Mouse (Mus musculus) gastrocnemius, postnatal 4 days (tissue): Measurements from ENCODE around the gene Prrg2. TPM values are rescaled to one million over a fixed set of nuclear protein-coding genes. Genes with fewer than 3 reads are reported as not detected.

Experiments
- DNase-seq, 2 experiments: peaks; one replicate each; pipeline ENCODE4 v3.0.0; 2021 to 2022; ENCODE audit warnings: low spot score in 2 of 2, mixed read lengths in 2 of 2
- microRNA-seq: library from miRNA; unstranded; fragments of <30 nt; microRNA quantifications from one replicate; pipeline ENCODE4 v1.2.0, GENCODE M21; 2021
- total RNA-seq, 2 experiments: library from RNA; stranded (reverse); gene quantifications; 2 replicates each; pipeline ENCODE4 v1.2.3; 2021

Gene Prrg2
- total RNA-seq, 2 experiments from 2014 or later, result 11.7 to 12.3 TPM

DNA sequence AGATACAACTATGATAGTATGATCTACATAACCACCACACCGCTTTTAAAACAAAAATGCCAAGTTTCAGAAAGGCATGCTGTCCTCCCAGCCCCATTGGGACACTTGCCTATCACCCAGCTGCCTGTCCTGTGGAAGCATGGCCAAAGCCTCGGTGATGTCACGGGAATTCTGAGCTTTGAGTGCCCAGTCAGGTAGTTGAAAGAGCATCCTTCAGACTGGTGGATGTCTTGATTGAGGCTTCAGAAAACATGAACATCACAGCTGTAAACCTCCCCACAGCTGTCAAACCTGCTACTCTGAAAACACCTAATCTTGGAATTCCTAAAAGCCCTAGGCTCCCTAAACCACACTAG is 48.4 kb downstream of the Prrg2 start:
- no peak for DNase-seq

DNA sequence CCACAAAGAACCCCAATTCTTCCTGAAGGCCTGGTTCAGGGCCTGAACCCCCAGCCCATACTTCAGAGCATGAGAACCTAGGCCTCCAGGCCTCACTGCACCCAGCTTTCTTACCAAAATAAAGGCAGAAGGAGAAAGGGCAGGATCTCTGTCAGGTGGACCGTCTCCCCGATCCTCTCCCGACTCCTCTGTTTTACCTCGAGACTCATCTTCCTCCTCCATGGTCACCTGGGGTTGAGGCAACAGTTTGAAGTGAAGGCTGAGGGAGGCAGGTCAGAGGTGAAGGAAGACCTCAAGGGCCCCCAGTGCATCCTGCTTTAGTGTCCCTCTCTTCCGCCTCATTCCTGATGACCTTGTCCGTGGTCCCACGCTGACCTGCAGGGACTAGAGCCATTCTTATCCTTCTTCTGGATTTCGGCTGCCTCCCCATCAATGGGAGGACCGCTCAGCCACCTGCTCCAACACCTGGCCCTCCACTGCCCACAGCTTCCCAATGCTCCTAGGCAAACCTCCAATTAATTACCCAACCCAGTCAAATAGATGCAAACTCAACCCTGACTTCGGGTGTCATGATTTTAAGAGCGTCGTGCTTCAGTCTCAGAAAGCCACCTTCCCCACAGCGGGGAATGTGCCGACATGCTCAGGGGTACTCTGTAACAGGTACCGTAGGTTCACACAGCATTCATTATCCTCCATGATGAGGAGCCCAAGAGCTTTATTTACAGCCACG is 48.9 kb downstream of the Prrg2 start:
- DNase-seq, result no peak

DNA sequence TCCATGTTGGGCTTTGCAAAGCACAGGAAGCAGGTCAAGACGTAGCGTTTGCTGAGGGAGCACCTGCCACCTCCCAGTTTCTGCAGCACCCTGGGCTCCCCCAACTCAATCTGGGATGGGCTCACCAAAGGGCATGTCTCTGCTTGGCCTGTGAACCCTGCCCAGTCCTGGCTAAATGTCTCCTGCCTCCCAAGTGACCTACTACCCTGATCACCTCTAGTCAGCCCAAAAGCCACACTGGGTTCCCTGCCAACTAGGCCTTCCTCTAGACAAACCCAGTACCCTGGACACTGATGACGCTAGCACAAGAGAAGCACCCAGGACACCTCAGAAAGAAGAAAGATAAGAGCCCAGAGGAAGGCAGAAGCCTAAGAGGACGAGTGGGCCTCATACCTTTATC is 49.7 kb downstream of the Prrg2 start:
- no peak for DNase-seq

DNA sequence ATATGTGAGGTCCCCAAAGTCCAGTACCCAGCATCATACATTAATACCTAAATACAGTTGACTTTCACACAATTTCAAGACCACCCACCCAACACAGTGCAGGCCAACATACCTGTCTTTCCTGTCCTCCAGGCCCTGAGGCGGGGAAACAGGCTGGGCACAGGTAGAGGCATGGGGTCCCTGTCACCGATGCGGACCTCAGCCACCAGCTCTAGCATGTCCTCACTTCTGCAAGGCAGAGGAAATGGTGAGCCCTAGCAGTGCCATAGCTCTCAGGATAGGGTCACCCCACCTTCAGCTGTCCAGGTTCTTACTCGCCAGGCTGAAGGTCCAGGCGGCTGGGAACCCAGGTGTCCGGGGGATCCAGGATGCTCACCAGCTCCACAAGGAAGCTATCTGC is 50.5 kb downstream of the Prrg2 start:
- no peak for DNase-seq

DNA sequence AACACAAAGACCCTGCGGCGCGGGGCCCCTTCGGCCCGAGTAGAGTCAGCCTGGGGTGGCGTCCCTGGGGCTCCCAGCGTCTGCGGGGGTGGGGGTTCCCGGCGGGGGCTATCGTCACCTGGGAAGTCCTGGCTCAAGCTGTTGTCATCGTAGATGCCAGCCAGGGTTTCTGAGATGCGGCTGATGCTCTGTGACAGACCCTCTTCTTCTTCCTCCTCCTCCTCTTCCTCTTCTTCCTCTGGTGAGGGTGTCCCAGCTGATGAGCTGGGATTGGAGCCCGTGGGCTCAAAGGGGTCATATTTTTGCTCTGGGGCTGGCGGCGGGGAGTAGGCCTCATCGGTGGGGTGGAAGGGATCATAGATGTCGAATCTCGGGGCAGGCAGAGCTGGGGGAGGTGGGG is 54.1 kb downstream of the Prrg2 start:
- no peak for DNase-seq

DNA sequence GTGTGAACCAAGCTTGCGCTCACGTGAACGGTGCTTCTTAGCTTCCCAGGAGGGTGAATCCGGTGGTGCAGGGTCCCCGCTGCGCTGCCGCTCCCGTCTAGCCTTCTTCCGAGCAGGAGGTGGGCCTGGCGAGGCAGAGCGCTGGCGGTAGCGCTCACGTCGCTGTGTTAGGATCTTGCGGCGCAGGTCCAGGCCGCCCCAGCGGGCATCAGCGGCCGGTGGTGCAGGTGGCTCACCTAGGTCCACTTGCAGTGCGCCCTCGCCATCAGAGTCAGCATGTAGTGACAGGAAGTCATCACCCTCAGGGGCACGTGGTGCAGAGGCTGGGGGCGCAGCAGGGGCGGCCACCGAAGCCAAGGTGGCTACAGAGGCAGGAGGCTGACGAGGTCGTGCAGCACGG is 54.6 kb downstream of the Prrg2 start:
- DNase-seq, result no peak

DNA sequence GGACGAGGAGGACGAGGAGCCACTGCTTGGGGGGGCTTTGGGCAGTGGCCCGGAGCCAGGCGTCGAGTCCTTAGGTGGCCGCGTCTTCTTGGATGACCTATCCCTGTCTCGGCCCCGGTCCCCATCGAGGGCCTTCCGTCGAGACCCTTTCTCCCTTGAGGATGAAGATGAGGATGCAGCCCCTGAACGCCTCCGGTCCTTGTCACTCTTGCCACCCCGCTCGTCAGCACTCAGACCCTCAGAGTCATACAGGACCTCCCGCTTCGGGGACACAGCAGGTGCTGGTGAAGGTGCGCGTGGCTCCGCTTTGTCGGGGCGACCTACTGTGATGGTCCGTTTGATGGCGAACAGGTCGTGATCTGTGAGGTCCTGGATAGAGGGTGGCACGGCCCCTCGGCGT is 55.3 kb downstream of the Prrg2 start:
- DNase-seq, result no peak

DNA sequence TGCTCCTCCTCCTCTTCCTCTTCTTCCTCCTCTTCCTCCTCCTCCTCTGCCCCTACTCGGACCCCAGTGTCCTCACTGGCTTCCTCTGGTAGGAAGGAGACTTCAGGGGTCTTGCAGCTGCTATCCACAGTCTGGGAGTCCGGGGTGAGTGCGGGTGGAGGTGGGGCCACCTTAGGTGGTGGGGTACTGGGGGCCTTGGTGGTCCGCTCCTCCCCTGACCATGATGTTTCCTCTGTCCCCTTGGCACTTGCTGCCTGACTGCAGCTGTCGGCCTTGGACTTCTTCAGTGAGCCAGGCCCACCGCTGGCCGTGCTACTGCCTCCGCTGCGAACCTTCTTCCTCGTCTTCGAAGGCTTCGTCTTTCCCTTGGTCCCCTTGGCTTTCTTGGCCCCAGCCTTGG is 56.0 kb downstream of the Prrg2 start:
- DNase-seq, result no peak

DNA sequence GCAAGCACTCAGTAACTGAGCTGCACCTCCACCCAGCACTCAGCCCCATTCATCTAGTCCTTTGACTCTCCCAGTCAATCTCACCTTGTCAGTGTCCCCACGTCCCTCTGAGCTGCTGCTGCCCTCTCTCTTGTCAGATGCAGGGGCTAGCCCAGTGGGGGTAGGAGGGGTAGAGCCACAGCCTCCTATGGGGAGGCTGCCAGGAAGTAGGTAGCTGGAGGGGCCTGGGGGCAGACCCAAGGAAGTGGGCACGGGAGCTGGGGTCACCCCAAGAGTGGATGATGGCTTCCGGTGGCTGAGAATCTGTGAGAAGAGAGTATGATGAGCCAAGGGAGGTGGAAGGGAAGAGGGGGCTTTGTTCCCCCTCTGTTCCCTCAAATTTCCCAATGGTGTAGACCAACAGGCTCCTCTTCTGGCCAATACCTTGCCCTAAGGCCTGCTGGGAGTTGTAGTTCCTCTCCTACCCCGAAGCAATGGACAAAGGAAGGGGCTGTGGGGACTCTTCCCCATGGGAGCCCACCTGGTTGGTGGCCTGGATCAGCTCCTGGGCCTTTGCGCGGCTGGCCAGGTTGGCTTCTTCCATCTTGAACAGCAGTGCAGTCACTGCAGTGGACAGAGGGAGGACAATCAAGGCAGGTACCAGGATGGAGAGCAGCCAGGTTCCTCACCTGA is 57.0 kb downstream of the Prrg2 start:
- no peak for DNase-seq

DNA sequence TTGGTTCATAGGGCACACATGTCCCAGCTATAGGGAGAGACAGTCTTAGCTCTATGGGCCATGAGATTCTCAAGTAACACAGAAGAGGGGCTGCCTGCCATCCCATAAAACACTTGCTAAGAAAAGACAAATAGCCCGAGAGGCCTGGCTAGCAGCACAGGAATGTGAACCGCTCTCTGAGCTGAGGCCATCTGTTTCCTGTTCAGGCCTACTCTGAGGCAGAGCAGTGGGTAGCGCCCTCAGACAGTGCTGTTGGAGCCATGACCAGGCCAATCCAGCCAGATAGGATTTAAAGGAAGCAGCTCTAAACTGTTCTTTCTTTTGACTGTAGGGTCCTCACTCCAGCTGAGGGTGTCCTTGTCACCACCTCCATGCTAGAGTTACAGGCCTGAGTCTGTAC is 57.9 kb downstream of the Prrg2 start:
- no peak for DNase-seq

Small RNAs within 50 kb of the gene (microRNA-seq; reads per million reads assigned to microRNA genes)
- gene Mir7054, result not detected

Other genes starting within 250 kb of the Prrg2 start
- 10 to 100 TPM; 49.4 to 53.1 TPM for gene Nup62, start 246.6 kb downstream of the Prrg2 start, total RNA-seq
- gene Il4i1, start 246.3 kb downstream of the Prrg2 start, total RNA-seq, result 1 to 10 TPM; 1.6 to 1.8 TPM
- 10 to 100 TPM; 55.6 to 62.2 TPM for gene Atf5, start 246.0 kb downstream of the Prrg2 start, total RNA-seq
- 100 to 1,000 TPM in 1 of 2 experiments, 10 to 100 TPM in 1; 92.4 to 103 TPM for gene Akt1s1, start 213.7 kb downstream of the Prrg2 start, total RNA-seq
- 10 to 100 TPM; 56.5 to 63.4 TPM for gene Tbc1d17, start 213.6 kb downstream of the Prrg2 start, total RNA-seq
- 10 to 100 TPM; 18.6 to 20.5 TPM for gene Pnkp, start 205.5 kb downstream of the Prrg2 start, total RNA-seq
- gene Ptov1, start 192.9 kb downstream of the Prrg2 start, total RNA-seq, result 100 to 1,000 TPM; 332 to 346 TPM
- 10 to 100 TPM; 63.8 to 67.6 TPM for gene Med25, start 170.0 kb downstream of the Prrg2 start, total RNA-seq
- gene Fuz, start 166.6 kb downstream of the Prrg2 start, total RNA-seq, result 10 to 100 TPM; 16.1 to 18.4 TPM
- gene Ap2a1, start 133.2 kb downstream of the Prrg2 start, total RNA-seq, result 10 to 100 TPM; 84.8 to 88.9 TPM
- not detected for gene Tsks, start 119.5 kb downstream of the Prrg2 start, total RNA-seq
- 10 to 100 TPM; 10.3 to 10.8 TPM for gene Cpt1c, start 87.8 kb downstream of the Prrg2 start, total RNA-seq
- 100 to 1,000 TPM; 318 to 331 TPM for gene Prmt1, start 76.1 kb downstream of the Prrg2 start, total RNA-seq
- 10 to 100 TPM; 46.0 to 50.4 TPM for gene Irf3, start 65.0 kb downstream of the Prrg2 start, total RNA-seq
- 10 to 100 TPM; 21.5 to 22.0 TPM for gene Bcl2l12, start 64.0 kb downstream of the Prrg2 start, total RNA-seq
- gene Scaf1, start 46.3 kb downstream of the Prrg2 start, total RNA-seq, result 10 to 100 TPM; 74.1 to 76.0 TPM
- gene Rras, start 44.7 kb downstream of the Prrg2 start, total RNA-seq, result 100 to 1,000 TPM; 119 to 123 TPM
- 10 to 100 TPM; 63.9 to 65.2 TPM for gene Prr12, start 9.8 kb downstream of the Prrg2 start, total RNA-seq
- gene Nosip, start 248 bp downstream of the Prrg2 start, total RNA-seq, result 10 to 100 TPM; 47.3 to 48.3 TPM
- 100 to 1,000 TPM; 172 to 192 TPM for gene Rcn3, start 29.5 kb upstream of the Prrg2 start, total RNA-seq
- gene Fcgrt, start 41.2 kb upstream of the Prrg2 start, total RNA-seq, result 10 to 100 TPM; 84.6 to 87.3 TPM
- 1,000 to 10,000 TPM in 1 of 2 experiments, 100 to 1,000 TPM in 1; 985 to 1,047 TPM for gene Rps11, start 61.8 kb upstream of the Prrg2 start, total RNA-seq
- gene Rpl13a, start 66.1 kb upstream of the Prrg2 start, total RNA-seq, result 1,000 to 10,000 TPM; 1,483 to 1,628 TPM
- under 1 TPM in 1 of 2 experiments, not detected in 1; 0.34 TPM for gene Gm45713, start 73.6 kb upstream of the Prrg2 start, total RNA-seq
- gene Flt3l, start 73.8 kb upstream of the Prrg2 start, total RNA-seq, result 1 to 10 TPM; 2.4 to 5.1 TPM
- gene Pih1d1, start 91.6 kb upstream of the Prrg2 start, total RNA-seq, result 10 to 100 TPM; 52.1 to 59.3 TPM
- gene Aldh16a1, start 91.9 kb upstream of the Prrg2 start, total RNA-seq, result 10 to 100 TPM; 34.8 to 51.6 TPM
- gene Slc17a7, start 101.3 kb upstream of the Prrg2 start, total RNA-seq, result 1 to 10 TPM; 2.6 to 3.0 TPM
- under 1 TPM; 0.34 to 0.42 TPM for gene Gfy, start 116.9 kb upstream of the Prrg2 start, total RNA-seq
- gene Pth2, start 118.3 kb upstream of the Prrg2 start, total RNA-seq, result not detected
- gene Ccdc155, start 142.2 kb upstream of the Prrg2 start, total RNA-seq, result 1 to 10 TPM; 3.2 to 4.9 TPM
- not detected for gene Dkkl1, start 149.5 kb upstream of the Prrg2 start, total RNA-seq
- gene Tead2, start 153.1 kb upstream of the Prrg2 start, total RNA-seq, result 10 to 100 TPM; 40.0 to 51.4 TPM
- 1 to 10 TPM; 3.7 to 4.8 TPM for gene Cd37, start 176.4 kb upstream of the Prrg2 start, total RNA-seq
- gene Slc6a16, start 178.4 kb upstream of the Prrg2 start, total RNA-seq, result not detected
- not detected for gene Slc6a21, start 214.8 kb upstream of the Prrg2 start, total RNA-seq